ENCODE assay signal across 28 mouse cellular contexts in genomic region chr3:121561803-121562202, GRCm38 (mm10). TPM values are rescaled to one million over a fixed set of nuclear protein-coding genes. Genes with fewer than 3 reads are reported as not detected.
DNase-seq lines count a peak whose midpoint lies in the region; ATAC-seq and TF ChIP-seq lines count a peak whose summit lies in the region.
"Had no signal": no experiment of that assay in that cellular context is flagged by ENCODE, and none has a peak within 500 bp of the region (broad histone marks: within the 10 kb centered on the region; RNA-seq: fewer than 3 reads in every experiment).

No protein-coding gene starts in this region.

- TF ChIP-seq EP300 in lung, postnatal 0 days (IDR thresholded peaks at IDR 0.05): peak; percentile 100
- TF ChIP-seq EP300 in stomach, postnatal 0 days (optimal IDR thresholded peaks at IDR 0.05): no peak

- 27% methylated on average over 3 of the region's 3 CpGs for WGBS in lung, postnatal 0 days
- 77% methylated on average over 3 of the region's 3 CpGs for WGBS in stomach, postnatal 0 days
- WGBS in forebrain, embryonic 10.5 days: 93% methylated on average over 3 of the region's 3 CpGs

- TF ChIP-seq CTCF in lung, postnatal 0 days (IDR thresholded peaks at IDR 0.05): no peak
- TF ChIP-seq CTCF in stomach, postnatal 0 days (IDR thresholded peaks at IDR 0.05; ENCODE audit: low read depth): no peak

- H3K27ac ChIP-seq in lung, postnatal 0 days (ENCODE audit: low read length): peak overlapping the region; percentile 95
- H3K27ac ChIP-seq in stomach, postnatal 0 days (replicated peaks): no peak overlapping the region
- no peak overlapping the region for H3K27ac ChIP-seq in forebrain, embryonic 10.5 days
- H3K27ac ChIP-seq: forebrain, embryonic 15.5 days; heart, embryonic 10.5 days; heart, embryonic 13.5 days; hindbrain, embryonic 14.5 days; hindbrain, postnatal 0 days had no signal

- peak; percentile 56 for DNase-seq in testis, postnatal 14 days (ENCODE audit: low spot score)
- DNase-seq in testis, postnatal 10 days (ENCODE audit: low spot score): no peak
- DNase-seq in lung, postnatal 0 days (ENCODE audit: low spot score): peak; percentile 95
- peak; percentile 90 for DNase-seq in lung, postnatal 25 days (ENCODE audit: low spot score)
- no peak for DNase-seq in stomach, postnatal 0 days (ENCODE audit: low spot score)
- no peak for DNase-seq in forebrain, embryonic 10.5 days (ENCODE audit: extremely low spot score, low spot score)
- DNase-seq in retina, embryonic 14.5 days (ENCODE audit: low spot score): no peak
- DNase-seq: adrenal gland, adult 2 months; adrenal gland, postnatal 14 days; B cell, adult 2 months; cerebellum, adult 11-12 months; cerebellum, adult 8-10 months; cerebellum, postnatal 10 days; cerebellum, postnatal 36 days; embryo, embryonic 11 days; gastrocnemius, postnatal 25 days; heart, adult 18-20 months; heart, postnatal 14 days; heart, postnatal 4 days had no signal

- H3K4me2 ChIP-seq in lung, postnatal 0 days (replicated peaks; ENCODE audit: low read depth, low read length): no peak overlapping the region
- H3K4me2 ChIP-seq in stomach, postnatal 0 days (replicated peaks; ENCODE audit: low read depth): no peak overlapping the region
- H3K4me2 ChIP-seq: forebrain, embryonic 15.5 days; heart, embryonic 13.5 days; hindbrain, embryonic 14.5 days had no signal

- no peak overlapping the region for H3K9ac ChIP-seq in lung, postnatal 0 days (replicated peaks; ENCODE audit: low read depth)
- no peak overlapping the region for H3K9ac ChIP-seq in stomach, postnatal 0 days (ENCODE audit: low read length)
- H3K9ac ChIP-seq: forebrain, embryonic 15.5 days; heart, embryonic 13.5 days; hindbrain, embryonic 14.5 days had no signal

- H3K9me3 ChIP-seq in lung, postnatal 0 days (ENCODE audit: low read length): no peaks in the 10 kb centered on the region
- H3K9me3 ChIP-seq in stomach, postnatal 0 days (ENCODE audit: control insufficient read depth, low read length): no peaks in the 10 kb centered on the region
- no peaks in the 10 kb centered on the region for H3K9me3 ChIP-seq in forebrain, embryonic 10.5 days
- H3K9me3 ChIP-seq: forebrain, embryonic 15.5 days; G1E; heart, embryonic 10.5 days; heart, embryonic 13.5 days had no signal

- peak; percentile 74 for ATAC-seq in lung, postnatal 0 days
- ATAC-seq in stomach, postnatal 0 days (ENCODE audit: low FRiP score, low TSS enrichment): peak; percentile 58; the same call in 1 of the 2 replicates
- ATAC-seq in cerebellum, adult (ENCODE audit: insufficient number of reproducible peaks, low FRiP score, low TSS enrichment): no peak
- ATAC-seq: forebrain, embryonic 15.5 days; hindbrain, postnatal 0 days; Patski had no signal

- H3K4me1 ChIP-seq in lung, postnatal 0 days (ENCODE audit: insufficient read depth, low read depth, low read length): no peaks in the 10 kb centered on the region; the same call in 1 of the 2 replicates
- no peaks in the 10 kb centered on the region for H3K4me1 ChIP-seq in stomach, postnatal 0 days (replicated peaks; ENCODE audit: control insufficient read depth, insufficient read depth)
- H3K4me1 ChIP-seq in forebrain, embryonic 10.5 days: peaks cover 19% of the 10 kb centered on the region
- H3K4me1 ChIP-seq: forebrain, embryonic 15.5 days had no signal

- no peaks in the 10 kb centered on the region for H3K27me3 ChIP-seq in lung, postnatal 0 days (replicated peaks; ENCODE audit: insufficient read depth, low read length)
- H3K27me3 ChIP-seq in stomach, postnatal 0 days (ENCODE audit: control insufficient read depth, insufficient read depth, low read length): no peaks in the 10 kb centered on the region
- no peaks in the 10 kb centered on the region for H3K27me3 ChIP-seq in forebrain, embryonic 10.5 days (ENCODE audit: poor library complexity, severe bottlenecking)
- H3K27me3 ChIP-seq: CH12.LX; forebrain, embryonic 15.5 days; heart, embryonic 13.5 days; Patski had no signal

- H3K4me3 ChIP-seq in lung, postnatal 0 days (ENCODE audit: low read depth, low read length): no peak overlapping the region
- H3K4me3 ChIP-seq in stomach, postnatal 0 days (ENCODE audit: low read depth, low read length): no peak overlapping the region
- no peak overlapping the region for H3K4me3 ChIP-seq in forebrain, embryonic 10.5 days
- H3K4me3 ChIP-seq: forebrain, embryonic 15.5 days; heart, embryonic 10.5 days; heart, embryonic 13.5 days had no signal

- H3K36me3 ChIP-seq in lung, postnatal 0 days (ENCODE audit: insufficient read depth, low read length): no peaks in the 10 kb centered on the region
- H3K36me3 ChIP-seq in stomach, postnatal 0 days (ENCODE audit: control insufficient read depth, insufficient read depth, low read length): no peaks in the 10 kb centered on the region
- no peaks in the 10 kb centered on the region for H3K36me3 ChIP-seq in forebrain, embryonic 10.5 days (replicated peaks)
- H3K36me3 ChIP-seq: forebrain, embryonic 15.5 days; G1E; heart, embryonic 10.5 days; heart, embryonic 13.5 days had no signal

RNA-seq across cellular contexts. Expression of gene Slc44a3, which starts 29.6 kb away (rescaled TPM):
- 45.4 and 48.7 TPM in 2 replicates for polyA plus RNA-seq in lung, postnatal 0 days (2015; fragmentation: Nextera tagmentation; extraction: Ambion mirVana)
- 42.7 and 44.8 TPM in 2 replicates for polyA plus RNA-seq in stomach, postnatal 0 days (2015; fragmentation: Nextera tagmentation; extraction: Ambion mirVana)
- polyA plus RNA-seq in forebrain, embryonic 10.5 days (2016; fragmentation: Nextera tagmentation; extraction: Ambion mirVana): 0.55 and 0.64 TPM in 2 replicates
- polyA plus RNA-seq: G1E had no signal

Comparison
In these comparisons a context has a peak if more than half of its experiments do, and no peak if none do; other contexts are left out.
1. DNase-seq: peak in testis, postnatal 14 days (single experiment), lung, postnatal 0 days (single experiment) and lung, postnatal 25 days (single experiment); none in testis, postnatal 10 days (single experiment), stomach, postnatal 0 days (single experiment), forebrain, embryonic 10.5 days (single experiment) and retina, embryonic 14.5 days (single experiment).
2. RNA of gene Slc44a3, which starts 29.6 kb away (polyA plus RNA-seq): 45.4 to 48.7 TPM in lung, postnatal 0 days and 42.7 to 44.8 TPM in stomach, postnatal 0 days; 0.55 to 0.64 TPM in forebrain, embryonic 10.5 days; every median in the first group is over 10 times any median in the second.